Mouse (Mus musculus) mesoderm, embryonic 11.5 days (tissue): ENCODE measurements around the gene Catsper3.

Source experiments
- DNase-seq: peaks from one replicate; pipeline ENCODE4 v3.0.0-alpha.2; 2012; ENCODE audit warnings: low read depth, low spot score

Gene Catsper3

DNA sequence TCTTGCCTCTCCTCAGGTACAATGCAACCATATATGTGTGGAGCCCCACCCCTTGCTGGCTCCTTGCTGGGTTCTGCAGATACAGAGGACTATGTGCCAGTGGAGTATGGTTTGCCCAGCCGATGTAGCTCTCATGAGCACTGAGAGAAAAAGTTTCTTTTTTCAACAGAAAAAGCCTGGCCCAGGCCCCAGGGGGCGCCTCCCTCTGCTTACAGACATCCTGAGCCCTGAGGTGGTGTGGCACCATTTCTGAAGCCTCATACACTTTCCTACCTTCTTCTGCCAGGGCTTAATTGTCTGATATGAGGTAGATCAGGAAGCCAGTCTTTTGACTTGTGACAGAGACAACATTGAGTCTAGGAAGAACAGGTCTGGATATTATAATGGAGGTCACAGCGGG is 67.8 kb downstream of the Catsper3 start:
- DNase-seq = no peak

DNA sequence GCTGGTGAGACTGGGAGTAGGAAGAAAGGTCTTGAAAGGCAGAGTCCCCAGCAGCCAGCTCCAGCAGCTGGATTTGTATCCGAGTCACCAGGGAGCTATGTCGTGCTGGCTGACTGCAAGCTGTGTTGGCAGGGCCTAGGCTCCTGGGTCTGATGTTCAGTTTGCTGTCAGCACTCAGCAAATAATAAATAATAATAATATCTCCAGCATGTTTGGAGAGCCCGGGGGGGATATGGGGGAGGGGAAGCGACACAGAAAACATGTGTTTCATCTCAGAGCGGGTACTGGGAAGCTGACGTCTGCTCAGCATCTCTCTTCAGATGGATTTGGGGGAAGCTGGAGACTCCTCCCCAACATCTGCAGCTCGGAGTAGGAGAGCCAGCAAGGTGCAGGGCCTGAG is 71.4 kb downstream of the Catsper3 start:
- no peak for DNase-seq

DNA sequence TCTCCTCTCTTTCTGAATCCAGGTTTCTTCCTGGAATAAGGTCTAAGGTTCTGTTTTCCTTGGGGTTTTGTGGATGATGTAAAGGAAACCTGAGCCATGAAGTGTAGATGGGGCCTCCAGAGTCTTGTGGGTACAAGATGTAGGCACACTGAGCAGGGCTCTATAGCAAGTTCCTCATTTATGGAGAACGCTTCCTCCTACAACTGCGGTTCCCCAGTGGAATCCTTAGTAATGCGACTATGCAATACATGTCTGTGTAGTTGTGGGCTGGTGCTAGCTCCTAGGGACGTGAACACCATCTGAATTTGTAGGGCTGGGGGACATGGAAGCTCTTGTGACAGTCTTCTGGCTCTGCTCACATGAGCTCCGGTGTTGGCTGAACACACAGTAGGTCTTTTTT is 74.1 kb downstream of the Catsper3 start:
- DNase-seq = no peak
